Mouse (Mus musculus) lung, postnatal 14 days (tissue): ENCODE results near the gene Btbd35f1.
"Not testable (repeated sequence)": the region's sequence is repeated elsewhere in the genome, so short reads cannot be mapped to it uniquely, and the experiment has no call there.

ENCODE experiments used
- DNase-seq: peaks from one replicate; pipeline ENCODE4 v3.0.0; 2021

The Btbd35f1 gene

GRCm38 (mm10) chrX:32559755-32560154 lies at the start of gene Btbd35f1:
Gene Btbd35f1 (plus strand): TSS chrX:32560055.
- not testable (repeated sequence) for DNase-seq

- DNase-seq = not testable (repeated sequence)
Measured at GRCm38 (mm10) chrX:32590878-32591542, 31.2 kb downstream of the Btbd35f1 start.

- not testable (repeated sequence) for DNase-seq
Measured at GRCm38 (mm10) chrX:32601008-32601407, 41.2 kb downstream of the Btbd35f1 start.

GRCm38 (mm10) chrX:32601425-32601824 lies 41.6 kb downstream of the Btbd35f1 start:
- DNase-seq = not testable (repeated sequence)
